Mouse (Mus musculus) small intestine, adult 2 months (tissue): ENCODE measurements around the gene Stam2.

ENCODE experiments used
- CTCF ChIP-seq: fragments of 200-500 bp; IDR thresholded peaks from 2 replicates; pipeline ENCODE4 v1.5.1; 2012; ENCODE audit warnings: low read depth, mild to moderate bottlenecking, control low read depth, inconsistent platforms, low read length, moderate library complexity, mixed read lengths; ENCODE audit not compliant: insufficient replicate concordance, insufficient read length; ENCODE audit errors: extremely low read depth
- POLR2A ChIP-seq: fragments of 200-500 bp; IDR thresholded peaks from 2 replicates; pipeline ENCODE4 v1.6.1; 2012; ENCODE audit warnings: low read depth, mild to moderate bottlenecking, control low read depth, inconsistent platforms, low read length, moderate library complexity

DNA sequence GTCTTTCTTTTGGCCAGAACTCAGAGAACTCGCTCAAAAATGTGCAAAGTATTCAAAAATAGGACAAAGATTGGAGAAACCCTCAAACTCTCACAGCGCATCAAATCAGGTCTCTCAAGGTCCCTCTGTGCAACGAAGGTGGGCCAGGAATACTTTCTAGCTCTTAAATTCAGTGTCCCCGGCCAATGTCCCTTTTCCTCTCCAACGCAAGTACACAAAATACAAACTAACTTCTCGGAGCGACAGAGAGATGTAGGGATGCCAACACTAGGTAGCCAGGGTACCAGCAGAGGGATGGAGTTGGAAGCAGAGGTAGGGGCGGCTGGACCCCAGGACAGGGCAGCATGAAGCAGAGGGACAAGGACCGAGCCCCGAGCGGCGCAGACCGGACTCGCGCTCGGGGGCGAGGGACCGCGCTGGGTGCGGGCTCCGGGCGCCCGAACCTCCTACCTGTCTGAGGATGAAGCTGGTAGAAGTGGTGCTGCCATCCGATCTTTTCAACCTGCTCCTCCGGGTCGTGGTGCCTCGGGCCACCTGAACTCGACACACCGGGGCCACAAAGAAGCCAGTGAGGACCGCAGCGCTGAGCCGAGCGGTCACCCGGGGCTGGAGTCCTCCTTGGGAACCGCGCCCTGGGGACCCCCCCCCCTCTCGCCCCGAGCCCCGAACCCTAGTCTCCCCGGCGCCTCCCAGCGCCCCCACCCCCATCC lies 66.6 kb downstream of the Stam2 start:
- TF ChIP-seq POLR2A (no peak), CTCF (no peak)
